Mouse (Mus musculus) cerebellum, adult 9-11 months (tissue): Measurements from ENCODE around the gene Bend6.

Source experiments
- DNase-seq: peaks from one replicate; pipeline ENCODE4 v3.0.0; 2022

Gene Bend6

DNA sequence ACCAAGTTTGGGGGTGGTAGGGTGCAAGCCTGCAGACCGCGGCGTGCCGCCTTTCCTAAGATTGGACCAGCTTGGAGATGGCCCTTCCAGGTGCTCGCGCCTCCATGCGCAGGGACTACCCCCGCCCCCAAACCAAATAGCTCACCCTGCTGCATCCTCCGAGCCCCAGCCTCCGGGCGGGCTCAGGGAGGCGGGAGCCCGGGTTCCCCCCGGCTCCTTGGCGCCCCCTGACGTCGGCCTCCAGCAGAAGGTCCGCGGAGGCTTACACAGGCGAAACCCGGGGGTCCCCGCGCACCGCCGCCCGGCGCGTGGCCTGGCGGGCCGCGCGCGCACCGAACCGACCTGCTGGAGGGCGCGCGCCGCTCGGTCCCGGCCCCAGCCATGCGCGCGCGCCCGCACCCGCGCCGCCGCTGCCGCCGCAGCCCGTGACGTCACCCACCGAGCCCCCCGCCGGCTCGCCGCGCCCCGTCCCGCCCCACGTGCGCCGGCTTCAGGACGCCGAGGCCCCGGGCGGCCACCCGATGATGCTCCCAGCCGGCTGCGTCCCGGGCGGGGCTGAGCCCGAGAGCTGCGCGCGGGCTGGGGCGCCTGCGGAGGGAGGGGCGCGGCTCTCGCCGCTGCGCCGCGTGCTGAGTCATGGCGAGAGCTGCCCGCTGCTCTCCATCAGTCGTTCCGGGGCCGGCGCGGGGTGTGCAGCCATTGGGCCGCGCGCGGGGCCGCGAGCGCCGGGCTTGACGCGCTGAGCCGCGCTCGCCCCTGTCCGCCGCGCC is at the start of gene Bend6:
Bend6 (minus strand) TSS at position 396 of the 770 bp plus-strand sequence.
- peak; percentile 90 for DNase-seq

DNA sequence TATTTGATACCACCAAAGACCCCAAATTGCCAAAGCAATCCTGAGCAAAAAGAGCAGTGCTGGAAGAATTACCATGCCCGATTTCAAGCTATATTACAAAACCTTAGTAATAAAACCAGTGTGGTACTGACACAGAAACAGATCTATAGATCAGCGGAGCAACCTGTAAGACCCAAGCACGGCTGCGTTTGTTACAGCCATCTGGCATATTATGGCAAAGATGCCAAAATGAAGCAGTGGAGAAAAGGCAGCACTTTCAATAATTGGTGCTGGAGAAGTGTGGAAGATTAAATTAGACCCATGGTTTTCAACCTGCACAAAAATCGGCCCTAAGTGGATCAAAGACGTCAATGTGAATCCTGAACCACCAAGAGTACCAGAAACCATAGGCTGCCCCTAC is 48.0 kb upstream of the Bend6 start:
- DNase-seq = no peak

DNA sequence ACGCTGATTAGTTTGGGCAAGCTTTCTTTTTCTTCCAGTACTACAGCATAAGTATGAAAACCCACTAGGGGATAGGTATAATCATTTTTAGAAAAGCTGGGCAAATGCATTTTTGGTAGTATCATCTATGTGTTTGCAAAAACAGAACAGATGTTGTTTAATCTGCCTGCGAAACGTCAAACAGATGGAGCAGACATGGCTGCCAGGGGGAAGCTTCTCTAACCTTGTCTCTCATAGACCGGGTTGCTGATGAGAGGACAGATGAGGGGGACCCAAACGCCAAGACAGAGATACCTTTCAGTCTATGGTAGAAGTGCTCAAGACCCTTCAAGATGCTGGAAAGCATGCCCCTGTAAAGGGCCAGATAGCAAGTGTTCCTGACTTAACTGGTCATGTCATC is 40.9 kb upstream of the Bend6 start:
- DNase-seq = no peak

DNA sequence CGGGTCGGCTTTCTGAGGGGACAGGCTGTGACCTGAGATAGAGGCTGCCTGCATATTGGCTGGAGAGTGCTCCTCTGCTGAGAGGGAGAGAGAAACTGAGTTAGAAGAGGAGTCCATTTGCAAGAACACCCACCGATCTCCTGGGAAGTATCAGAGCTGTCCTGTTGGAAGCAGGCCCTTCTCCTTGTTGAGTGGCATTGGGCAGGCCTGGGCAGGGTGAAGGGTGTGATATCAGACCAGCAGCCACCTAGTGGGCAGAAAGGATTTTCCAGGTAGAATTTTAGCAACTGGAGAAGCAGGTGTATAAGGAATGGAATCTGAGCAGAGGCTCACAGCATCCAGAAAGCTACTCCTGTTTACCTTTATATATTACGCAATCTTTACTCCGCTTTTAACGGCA is 40.2 kb upstream of the Bend6 start:
- DNase-seq = peak; percentile 75

DNA sequence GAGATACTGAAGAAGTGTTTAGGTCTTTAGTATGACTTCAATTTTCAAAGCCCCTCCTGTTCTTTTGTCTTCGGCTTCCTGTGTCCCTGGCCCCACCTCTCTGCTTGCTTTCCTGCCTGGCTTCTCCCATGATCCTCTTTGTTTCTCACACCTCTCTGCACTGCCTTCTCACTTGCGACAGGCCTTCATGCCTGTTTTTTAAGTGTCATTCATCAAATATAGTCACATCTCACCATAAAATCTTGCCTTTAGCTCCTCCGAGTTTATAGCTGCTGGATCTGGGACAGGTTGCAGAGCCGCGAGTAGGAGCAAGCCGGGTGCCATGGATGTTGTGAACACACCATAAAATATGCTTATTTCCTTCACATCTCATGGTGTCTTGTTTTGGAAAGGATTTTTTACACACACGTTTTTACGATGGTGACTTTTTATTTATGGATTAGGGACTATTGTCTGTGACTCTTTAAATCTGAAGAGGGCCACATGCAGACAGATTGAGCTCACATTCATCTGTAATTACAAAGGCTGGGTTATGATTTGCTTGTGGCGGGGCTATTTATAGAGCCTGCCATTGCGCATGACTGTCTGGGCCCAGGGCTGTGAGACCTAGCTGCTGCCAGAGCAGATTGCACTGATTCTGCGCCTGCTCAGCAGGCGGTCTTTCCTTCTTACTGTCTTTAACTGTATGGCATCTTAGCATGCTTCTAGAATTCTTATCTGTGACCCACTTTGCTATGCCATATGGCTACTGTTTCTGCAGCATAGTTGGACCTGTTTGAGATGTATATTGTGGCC is 39.2 kb upstream of the Bend6 start:
- peak; percentile 92 for DNase-seq

DNA sequence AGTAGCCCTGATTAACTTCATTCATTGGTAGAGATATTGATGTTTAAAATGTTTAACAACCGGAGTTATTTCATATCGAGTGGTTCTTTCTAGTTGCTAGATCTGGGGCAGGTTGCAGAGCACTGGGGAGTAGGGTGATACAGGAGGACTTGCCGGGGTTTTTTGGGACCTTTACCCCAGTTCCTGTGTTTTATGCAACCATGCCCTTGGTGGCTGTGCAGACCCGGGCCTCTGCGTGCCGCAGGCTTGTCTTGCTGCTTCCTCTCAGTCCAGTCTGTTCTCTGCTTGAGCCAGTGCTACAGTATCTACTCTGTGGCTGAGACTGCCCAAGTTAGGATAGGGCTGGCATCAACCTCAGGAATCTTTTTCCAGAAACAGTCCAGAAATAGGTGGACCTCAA is 38.1 kb upstream of the Bend6 start:
- DNase-seq = no peak

DNA sequence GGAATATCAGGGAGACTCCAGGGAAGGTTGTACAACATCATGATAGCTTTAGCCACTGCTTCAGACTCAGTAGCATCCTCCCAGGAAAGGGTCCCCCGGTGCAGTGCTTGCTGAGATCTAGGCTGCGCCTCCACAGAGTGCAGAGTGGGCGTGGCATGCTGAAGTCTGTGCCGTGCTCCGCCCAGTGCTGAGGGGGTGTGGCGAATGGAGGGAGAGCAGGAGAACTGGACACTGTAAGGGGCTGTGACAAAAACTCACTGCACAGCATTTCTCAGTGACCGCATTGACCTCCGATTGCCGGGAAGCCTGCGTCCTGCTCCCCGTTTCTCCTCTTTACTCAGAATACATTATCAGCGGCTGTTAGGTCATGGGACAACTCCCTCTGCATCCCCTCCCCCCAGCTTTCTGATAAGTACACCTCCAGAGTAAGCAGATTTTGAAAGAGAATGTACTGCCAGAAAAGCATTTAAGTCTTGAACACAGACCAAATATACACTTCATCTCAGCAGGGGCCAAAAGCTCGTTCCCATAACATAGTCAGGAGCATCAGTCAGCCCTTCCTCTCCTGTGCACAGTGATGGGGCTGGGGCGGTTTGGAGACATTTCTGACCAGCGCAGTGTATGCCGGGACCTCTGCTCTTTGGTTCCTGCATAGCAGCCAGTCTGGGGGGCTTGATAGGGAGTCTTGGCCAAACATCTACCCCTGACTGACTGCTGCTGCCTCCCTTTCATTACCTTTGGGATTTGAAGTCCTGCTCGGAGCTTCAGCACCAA is 37.5 kb upstream of the Bend6 start:
- DNase-seq = peak; percentile 70

DNA sequence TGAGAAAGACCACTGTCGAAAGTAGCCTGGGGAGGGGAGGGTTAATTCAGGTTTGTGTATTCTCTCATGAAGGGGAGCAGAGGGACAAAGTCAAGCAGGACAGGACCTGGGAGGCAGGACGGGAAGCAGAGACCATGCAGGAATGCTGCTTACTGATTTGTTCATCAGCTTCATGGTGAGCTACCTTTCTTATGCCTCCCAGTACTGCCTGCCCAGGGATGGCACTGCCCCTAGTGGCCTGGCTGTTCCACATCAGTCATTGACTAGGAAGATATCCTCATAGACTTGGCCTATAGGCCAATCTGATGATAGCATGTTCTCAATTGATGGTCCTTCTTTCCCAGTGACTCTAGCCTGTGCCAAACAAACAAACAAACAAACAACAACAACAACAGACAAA is 36.3 kb upstream of the Bend6 start:
- no peak for DNase-seq

DNA sequence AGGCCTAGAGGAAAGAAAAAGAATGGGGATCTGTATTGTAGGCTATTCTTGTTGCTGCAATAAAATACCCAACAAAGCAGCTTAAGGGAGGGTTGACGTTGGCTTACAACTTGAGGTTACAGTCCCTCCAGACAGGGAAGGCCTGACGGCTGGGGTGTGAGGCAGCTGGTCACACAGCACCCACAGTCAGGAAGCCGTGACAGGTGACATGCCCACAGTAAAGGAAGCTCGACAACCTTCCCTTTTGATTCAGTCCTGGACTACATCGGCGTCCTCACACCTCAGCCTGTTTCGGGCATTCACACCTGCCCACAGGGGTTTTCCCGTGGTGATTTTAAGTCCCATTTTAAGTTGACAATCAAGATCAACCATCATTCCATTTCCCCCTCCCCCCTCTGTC is 35.0 kb upstream of the Bend6 start:
- DNase-seq = no peak

DNA sequence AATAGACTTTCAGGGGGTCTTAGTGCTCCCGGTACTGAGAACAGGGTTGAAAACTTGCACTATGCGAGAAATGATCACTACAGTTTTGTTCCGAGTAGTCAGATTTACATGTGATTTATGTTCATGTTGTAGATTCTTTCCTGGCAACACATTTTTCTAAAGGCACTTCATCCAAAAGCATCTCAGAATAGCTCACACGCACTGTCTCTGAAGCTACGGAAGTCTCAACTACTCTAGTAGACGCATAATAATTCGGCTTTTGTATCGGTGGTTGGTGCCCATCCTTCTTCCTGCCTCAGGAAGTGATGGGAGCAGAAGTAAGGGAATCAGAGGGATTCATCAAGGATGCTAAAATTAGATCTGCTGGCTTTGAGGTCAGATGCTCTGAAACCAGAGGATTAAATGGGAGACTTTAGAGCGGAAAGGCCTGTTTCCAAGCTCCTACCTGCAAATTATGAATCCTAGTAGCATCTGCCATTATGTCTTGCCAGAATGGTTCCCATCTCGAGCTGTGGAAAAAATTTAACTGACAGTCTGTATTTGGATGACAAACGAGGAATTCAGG is 32.8 kb upstream of the Bend6 start:
- DNase-seq = no peak

DNA sequence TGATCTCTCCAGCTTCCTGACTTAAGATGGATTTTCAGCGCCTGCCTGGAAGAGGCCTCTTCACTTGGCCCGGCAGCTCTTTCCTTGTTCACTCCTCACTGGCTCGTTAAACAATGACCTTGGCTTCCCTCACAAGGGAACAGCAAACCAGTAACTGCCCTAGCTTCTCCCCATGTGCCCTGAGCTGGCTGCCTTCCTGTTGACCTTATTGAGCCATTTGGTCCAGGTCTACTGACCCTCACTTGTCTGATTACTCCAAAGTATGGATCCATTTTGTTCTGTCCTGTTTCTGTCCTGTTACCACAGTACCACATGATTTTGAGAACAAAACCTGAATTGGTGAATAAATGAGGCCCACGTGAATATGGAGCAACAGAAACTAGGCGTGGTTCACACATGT is 32.2 kb upstream of the Bend6 start:
- no peak for DNase-seq

DNA sequence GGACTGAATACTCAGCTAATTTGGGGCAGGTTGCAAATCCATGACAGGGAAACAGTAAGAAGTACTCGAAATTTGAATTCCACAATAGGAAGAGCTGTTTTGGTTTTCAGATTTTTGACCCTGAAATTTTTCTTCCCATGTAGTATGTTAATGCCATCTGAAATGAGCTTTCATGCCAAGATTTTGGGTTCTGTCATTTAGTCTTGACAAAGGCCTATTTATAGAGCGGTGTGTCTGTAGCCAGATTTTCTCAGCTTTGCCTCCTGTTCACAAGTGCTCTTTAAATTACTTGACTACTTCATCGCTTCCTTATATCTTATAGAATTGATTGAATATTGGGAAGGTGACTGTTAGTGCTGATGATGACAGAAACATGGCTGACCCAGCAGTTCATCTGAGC is 28.3 kb upstream of the Bend6 start:
- DNase-seq = no peak

DNA sequence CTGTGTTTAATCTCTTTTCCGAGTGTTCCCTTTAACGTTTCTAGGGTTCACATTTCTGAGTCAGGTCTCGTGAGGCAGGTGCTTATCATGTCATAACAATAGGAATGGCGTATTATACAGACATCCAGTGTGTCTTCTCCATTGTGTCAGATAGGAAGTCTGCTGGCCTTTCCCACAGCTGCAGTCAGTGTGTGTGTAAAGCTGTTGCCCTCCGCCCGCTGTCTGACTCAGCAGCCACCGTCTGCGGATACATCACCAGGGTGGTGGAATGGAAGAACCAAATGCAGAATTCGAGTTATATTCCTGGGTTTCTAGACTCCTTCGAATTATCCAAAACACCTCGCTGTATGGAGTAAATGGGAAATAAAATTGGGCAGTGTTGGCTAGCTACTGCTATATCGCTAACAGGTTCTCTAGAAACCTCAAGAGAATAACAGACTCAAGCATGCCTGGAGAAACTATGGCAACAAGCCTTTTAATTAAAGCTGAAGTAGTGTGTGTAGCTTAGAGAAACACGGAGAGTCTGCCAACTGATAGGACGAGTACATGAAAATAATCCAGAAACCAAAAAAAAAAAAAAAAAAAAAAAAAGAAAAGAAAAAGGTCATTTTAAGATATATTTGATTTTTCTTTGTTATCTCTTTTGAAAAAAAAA is 25.4 kb upstream of the Bend6 start:
- no peak for DNase-seq

DNA sequence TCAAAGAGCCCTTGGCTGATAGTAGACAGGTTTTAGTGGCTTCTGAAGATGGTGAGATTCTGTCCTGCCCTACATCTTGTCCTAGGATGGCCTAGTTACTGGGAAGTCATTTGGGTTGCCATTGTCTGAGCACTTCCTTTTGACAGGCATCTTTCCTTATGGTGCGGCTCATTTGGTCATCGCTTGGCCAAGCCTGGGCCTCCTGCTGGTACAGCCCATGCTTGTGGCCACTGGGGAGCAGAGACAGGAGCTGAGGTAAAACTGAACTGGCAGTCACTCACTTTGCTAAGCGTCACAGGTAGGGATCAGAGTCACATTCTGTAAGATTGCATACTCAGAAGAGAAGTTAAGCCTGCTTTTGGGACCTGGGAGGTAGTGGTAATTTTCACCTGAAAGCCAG is 24.6 kb upstream of the Bend6 start:
- DNase-seq = no peak

DNA sequence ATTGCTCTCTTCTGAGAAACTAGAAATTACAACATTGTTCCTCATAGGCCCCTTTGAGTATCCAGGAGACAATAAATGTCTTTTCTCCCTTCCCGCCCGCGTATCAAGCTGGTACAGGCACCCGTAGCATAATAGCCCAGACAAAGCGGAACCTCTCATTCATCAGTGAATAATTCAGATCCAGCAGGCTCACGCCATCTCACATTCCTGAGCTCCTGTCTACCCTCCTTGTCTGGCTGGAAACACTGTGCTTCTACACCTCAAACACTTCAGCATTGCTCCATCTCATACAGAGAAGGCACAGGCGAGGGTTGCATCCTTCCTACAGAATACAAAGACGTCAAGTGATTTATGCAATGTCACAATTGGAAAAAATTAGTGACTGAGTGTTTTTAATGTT is 24.2 kb upstream of the Bend6 start:
- DNase-seq = no peak

DNA sequence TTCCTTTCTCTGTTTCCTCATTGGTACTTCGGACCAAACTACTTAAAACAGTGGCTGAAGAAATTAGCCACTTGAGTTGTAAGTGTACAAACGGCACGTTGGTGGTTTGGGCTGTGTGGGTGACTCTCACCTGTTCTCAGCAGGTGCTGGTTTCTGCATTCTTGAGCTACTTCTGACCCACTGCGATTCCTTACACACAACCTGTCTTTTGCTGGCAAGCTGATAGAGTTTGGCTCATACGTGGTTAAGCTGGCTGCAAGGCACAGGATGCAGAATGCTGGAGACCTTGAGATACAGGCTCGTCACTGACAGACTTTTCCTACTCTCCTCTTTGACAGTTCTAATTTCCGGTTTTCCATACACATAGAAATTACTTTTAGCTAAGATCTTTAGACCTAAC is 19.9 kb upstream of the Bend6 start:
- DNase-seq = peak; percentile 56

DNA sequence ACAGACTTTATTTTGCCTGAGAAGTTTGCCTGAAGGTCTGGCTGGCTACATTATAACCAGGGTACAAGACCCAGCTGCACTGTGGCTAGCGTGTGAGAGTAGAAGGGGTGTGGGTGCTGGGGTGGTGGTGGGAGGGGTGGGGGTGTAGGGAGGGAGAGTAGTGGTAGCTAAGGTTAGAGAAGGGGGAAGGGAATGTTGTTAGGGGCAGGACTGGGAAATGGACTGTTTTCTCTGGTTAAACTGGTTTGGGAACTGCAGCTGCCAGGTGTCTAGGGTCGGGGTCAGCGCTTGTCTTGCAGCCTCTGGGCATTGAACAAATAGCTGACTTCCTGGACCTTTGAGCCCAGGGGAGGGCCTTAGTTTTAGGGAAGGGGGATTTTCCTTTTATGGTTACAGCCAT is 17.7 kb upstream of the Bend6 start:
- no peak for DNase-seq

DNA sequence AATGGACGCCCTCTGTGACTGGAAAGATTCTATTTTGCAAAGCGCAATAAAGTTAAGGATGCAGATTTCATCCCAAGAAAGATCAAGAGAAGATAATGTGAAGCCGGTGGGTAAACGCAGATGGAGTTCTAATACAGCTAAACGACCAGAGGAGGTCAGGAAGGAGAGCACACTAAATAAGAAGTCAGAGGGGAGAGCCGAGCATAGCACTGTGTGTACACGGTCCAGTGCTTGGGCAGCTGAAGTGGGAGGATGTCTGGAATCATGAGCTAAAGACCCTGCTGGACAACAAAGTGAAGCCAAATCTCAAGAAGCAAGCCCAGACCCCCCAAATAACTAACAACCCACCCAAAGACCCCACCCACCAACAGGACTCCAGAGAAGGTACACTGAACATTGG is 15.4 kb upstream of the Bend6 start:
- no peak for DNase-seq

DNA sequence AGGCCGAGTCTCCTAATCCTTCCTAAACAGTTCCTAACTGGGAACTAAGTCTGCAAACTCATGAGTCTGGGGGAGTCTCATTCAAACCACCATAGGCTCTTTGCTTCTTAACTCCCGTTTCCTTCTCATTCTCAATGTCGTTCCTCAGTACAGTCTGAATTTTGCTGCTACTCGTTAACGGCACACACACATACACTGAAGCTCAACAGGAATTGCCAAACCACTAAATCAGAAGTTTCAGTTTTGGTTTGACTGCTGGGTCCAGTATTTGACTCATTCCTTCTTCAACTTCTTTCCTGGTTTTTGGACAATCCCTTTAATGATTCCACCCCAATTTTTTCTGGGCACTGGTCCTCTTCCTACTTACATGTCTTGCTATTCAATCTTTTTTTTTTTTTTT is 8.9 kb upstream of the Bend6 start:
- no peak for DNase-seq

DNA sequence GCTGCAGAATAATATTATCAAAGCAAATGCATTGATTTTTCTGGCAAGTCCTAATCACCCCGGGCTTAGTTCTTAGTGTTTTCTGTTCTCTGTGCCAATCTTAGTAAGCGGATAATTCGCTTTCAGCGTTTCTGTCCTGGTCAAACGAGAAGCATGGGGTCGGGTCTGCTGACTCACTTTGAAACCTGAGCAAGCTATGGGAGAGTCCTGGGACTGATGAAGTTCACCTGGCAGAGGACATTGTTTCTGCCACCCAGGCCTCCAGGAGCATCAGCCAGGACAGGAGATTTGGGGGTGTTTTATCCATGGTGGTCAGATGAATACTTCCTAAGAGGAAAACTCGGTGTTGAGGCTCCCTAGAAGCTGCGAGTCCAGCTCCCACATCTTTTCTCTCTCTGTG is 4.0 kb upstream of the Bend6 start:
- DNase-seq = peak; percentile 7

DNA sequence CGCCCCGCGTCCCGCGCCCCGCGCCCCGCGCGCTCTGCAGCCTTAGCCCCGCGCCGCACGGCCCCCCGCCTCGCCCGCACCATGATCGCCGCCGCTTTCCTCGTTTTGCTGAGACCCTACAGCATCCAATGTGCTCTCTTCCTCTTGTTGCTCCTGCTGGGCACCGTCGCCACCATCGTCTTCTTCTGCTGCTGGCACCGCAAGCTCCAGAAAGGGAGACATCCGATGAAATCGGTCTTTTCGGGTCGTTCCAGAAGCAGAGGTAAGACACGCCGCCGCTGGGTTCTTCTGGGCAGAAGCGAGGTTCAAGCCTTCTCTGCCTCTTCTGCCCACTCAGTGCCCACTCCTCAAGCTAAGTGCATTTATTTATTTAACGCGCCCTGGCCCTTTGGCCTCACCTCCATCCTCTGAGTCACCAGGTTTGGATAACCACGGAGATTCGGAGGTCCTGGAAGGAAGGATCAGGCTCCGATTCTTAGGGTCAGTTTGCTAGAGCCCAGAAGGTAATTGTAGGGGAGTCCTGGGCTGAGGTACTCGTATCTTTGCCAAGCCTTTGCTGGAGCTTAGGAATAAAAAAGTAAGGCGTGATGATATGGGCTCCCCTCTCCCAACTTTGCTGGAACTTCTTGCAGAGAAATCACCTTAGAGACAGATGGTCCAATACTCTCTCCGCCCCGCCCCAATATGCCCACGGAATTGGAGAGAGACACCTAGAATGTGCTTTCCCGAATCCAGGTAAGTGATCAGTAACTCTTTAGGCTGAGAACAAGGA is 761 bp upstream of the Bend6 start, which contains the start of gene Dst:
Dst (plus strand) TSS at position 35 of the 772 bp plus-strand sequence.
- DNase-seq = no peak

DNA sequence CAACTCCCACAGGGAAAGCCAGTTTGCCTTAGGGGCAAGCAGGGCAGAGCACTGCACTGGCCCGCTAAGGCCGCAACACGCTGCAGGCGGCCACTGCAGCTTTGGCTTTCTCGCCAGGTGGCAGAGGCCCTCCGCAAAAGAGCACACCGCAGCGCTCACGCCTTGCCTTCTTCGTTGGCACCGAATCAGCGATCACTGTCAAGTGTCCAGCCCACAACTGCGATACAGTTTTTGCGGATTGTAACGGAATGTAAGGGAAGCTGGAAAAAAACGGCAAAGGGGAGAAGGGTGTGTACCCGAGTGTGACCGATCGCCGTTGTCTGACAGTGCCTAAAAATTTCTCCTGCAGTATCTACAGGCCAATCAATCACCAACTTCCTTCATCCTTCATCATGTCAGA is 689 bp downstream of the Bend6 start:
- peak; percentile 81 for DNase-seq
